Mouse (Mus musculus): Measurements from ENCODE around the gene Tbx3.

GRCm38 (mm10) chr5:119657362-119657761 lies 13.1 kb upstream of the Tbx3 start:
- no peak for TF ChIP-seq ZC3H11A (IDR thresholded peaks at IDR 0.05; ENCODE audit: borderline replicate concordance, low read depth, low read length)
- no peak for TF ChIP-seq MAFK (IDR thresholded peaks at IDR 0.05; ENCODE audit: insufficient read depth, low read depth, low read length)
- TF ChIP-seq CHD2 (IDR thresholded peaks at IDR 0.05; ENCODE audit: low read depth, low read length), result no peak
- TF ChIP-seq HCFC1 (IDR thresholded peaks at IDR 0.05; ENCODE audit: borderline replicate concordance, insufficient read depth, low read length), result no peak
